Mouse (Mus musculus): ENCODE results near the gene AI661453.

Gene AI661453

GRCm38 (mm10) chr17:47441296-47442051 lies 5.1 kb downstream of the AI661453 start:
- DNase-seq = no peak

DNA sequence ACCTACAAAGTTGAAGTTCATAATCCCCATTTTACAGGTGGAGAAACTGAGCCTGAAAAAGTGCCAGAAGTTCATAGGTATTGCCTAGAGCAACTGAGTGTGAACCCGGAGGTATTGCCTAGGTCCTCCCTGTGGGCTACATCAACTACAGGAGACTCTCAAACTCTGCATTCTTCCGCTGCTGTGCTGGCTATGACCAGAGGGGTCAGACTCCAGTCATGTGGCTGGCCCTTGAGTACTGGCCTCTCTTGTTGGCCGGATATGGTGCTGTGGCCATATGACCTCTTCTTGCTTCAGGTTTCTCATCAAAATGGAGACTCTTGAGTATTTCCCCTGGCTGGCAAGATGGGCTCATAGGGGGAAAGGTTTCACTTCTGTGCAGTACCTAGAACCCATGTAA lies 5.9 kb downstream of the AI661453 start:
- DNase-seq = no peak

- no peak for DNase-seq
Measured at GRCm38 (mm10) chr17:47444113-47444512, 7.7 kb downstream of the AI661453 start.

DNA sequence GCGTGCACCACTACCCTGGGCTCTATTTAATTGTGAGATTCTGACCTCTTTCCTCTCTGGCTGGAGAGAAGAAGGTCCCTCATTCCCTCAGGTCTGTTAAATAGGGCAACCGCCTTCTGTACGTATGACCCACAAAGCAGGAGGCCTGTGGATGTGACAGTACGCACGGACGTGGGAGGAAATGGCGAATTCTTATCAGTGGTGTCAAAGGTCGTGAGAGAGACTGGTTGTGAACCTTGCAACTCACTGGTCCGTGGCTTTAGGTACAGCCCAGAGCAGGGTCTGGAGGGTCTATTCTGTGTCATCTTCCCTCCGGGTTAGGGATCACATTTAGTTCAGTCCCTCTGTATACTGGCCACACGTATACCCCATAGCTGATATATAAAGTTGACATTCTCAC lies 9.1 kb downstream of the AI661453 start:
- DNase-seq = no peak

GRCm38 (mm10) chr17:47446025-47446424 lies 9.6 kb downstream of the AI661453 start:
- DNase-seq = no peak

DNA sequence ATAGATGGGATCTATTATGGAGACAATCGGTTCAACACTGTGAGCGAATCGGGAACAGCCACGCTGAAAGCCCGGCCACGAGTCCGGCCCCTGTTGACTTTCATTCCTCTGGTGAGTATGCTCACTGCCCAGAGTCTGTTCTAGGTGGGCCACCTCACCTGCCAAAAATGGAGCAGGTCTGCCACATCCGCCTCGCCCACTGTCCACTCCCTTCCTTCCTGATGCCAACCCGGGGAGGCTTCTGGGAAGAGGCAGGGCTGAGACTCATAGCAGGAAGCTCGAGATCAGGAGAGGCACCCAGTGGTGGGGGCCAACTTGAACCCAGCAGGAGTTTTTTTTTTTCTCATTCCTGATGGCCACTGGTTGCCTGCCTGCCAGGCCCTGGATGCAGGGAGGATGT lies 10.1 kb downstream of the AI661453 start:
- DNase-seq = no peak

DNA sequence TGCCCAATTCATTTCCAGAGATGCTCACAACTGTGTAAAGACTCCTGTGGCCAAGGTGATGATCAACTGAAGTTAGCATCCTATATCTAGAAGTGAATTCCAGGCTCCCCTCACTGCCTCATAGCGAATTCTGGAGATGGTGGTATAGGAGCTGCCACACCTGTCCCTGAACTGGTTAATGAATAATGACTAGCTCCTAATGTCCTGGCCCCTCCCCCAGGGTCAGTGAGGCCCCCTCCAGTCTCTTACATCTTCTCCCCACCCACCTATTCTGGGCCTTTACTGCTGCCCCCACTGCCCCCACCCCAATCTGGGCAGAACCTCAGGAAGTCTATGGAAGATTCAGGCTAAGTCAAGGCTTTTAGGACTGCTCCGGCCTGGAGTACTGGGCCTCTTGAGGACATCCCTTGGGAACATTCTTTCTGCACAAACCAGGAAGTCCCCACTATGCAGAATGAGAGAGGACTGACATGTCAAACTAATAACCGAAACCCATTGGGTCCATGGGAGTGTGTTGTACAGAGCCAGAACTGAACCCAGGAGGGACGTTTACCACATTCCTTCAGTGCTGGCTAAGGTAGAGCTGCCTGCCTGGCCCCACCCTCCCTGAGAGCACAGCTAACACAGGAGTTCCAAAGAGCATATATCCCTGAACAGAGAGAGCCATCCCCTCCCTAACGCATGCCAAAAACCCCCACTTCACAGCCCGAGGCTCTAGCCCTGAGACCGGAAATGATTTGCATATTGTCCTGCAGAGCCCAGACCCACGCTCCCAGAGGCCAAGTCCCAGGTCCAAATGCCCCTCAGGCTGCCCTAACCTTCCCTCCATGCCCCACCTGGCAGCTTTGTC lies 12.3 kb downstream of the AI661453 start:
- no peak for DNase-seq

- DNase-seq = no peak
Measured at GRCm38 (mm10) chr17:47449432-47449831, 13.0 kb downstream of the AI661453 start.

DNA sequence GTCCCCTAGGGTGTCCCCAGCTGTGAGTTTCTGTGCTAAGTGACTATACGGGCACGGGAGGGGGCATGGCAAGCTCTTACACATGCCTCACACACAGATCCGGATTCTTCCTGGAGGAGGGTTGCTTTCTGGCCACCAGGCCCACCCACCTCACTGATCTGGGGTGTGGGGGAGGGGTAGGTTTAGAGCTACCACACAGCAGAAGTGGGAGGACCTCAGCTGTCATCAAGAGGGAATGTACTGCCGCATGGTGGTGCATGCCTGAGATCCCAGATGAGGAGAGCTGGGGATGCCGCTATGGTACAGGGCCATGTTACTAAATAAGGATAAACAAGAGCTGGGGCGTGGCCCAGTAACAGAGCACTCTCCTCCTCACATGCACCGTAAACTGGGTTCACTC lies 13.8 kb downstream of the AI661453 start:
- no peak for DNase-seq

DNA sequence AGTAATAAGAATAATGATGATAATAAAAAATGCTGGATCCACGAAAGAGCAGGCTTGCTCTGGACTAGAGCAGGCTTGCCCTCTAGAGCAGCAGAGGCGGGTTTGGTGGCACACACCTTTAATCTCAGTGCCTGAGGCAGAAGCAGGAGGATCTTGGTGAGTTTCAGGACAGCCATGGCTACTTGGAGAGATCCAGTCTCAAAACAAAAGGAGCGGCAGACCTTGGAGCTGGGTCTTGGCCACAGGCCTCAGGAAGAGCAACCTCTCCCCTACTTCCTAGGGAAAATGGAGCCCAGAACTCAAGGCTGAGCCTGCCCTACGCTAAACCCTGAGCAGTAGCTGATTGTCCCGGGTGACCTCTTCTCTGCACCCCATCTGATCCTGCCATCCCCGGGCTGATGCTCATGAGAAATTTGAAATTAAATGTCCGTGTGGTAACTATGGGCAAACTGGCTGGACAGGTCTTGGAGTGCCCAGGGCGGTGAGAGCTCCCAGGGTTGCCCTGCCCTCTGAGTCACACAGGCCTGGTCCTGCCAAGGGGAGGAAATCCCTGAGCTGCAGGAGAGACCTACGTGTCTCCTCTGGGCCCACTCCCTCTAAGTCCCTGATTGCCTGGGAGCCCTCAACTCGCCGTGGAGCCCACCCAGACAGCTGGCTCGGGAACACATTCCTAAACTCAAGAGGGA lies 14.6 kb downstream of the AI661453 start:
- DNase-seq = peak; percentile 56

DNA sequence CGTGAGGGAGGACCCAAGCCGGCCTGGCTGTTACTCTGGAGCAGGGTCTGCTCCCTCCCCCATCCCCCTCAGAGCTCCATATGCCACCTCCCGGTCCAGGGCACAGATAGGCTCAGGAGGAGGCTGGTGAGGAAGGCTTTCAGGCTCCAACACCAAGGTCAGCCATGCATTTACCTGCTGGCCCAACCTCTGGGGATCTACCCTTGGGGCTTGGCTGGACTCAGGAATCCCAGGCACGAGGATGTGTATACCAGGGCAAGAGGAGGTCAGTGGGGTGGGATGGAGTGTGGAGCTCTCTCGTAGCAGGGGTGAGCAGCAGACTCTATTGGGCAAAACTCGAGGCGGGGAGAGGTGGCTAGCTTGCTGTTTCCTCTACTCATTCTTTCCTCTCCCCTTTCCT lies 16.5 kb downstream of the AI661453 start:
- DNase-seq = no peak

DNA sequence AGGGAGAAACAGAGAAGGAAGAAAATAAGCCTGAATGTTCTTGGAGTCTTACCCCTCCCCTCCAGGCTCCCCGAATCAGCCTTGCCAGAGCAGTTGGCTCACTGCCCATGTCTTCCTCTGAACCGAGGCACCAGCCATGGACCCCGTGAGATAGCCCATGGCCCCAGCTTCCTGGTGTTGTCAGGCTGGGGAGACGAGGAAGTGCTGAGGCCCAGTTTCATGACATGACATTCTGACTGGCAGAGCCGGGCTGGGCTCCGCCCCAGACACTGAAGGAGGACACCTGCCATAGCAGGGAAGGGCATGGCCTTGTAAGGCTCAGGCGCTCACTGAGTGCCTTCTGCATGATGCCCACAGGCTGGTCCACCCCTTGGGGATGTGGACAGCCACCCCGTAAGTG lies 18.3 kb downstream of the AI661453 start:
- DNase-seq = no peak

GRCm38 (mm10) chr17:47458310-47458709 lies 21.9 kb downstream of the AI661453 start:
- no peak for DNase-seq

DNA sequence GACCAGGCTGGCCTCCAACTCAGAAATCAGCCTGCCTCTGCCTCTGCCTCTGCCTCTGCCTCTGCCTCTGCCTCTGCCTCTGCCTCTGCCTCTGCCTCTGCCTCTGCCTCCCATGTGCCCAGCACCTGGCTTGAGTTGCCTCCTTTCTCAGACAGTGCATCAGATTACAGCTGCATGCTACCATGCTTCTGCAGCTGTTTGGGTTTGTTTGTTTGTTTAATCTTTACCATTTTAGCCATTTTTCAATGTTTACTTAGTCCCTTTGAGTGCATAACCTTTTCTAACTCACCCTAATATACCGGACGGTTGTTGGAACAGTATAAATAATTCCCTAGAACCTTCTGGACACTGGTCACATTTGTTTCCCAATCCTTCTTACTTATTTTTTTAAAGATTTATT lies 22.5 kb downstream of the AI661453 start:
- no peak for DNase-seq

DNA sequence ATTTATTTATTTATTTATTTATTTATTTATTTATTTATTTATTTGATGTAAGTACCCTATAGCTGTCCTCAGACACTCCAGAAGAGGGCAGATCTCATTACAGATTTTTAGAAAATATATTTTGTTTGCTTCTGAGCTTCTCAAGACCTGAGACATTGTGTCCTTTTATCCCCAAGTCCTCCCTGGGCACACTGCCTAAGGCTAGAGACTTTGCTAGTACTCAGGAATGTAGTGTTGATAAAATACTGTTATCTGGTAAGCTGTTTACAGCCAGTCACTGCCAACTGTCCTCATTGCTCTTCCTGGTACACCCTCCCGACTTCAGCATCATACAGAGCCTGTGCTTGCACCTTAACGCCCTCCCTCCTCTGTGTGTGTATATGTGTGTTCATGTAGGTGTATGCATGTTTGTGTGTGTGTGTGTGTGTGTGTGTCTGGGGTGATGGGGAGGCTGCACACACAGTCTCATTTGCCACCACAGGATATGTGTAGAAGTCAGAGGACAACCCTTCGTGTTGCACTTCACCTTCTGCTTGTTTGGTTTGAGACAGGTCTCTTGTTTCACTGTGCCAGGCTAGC lies 23.0 kb downstream of the AI661453 start:
- DNase-seq = no peak

- DNase-seq = no peak
Measured at GRCm38 (mm10) chr17:47461688-47462087, 25.3 kb downstream of the AI661453 start.

DNA sequence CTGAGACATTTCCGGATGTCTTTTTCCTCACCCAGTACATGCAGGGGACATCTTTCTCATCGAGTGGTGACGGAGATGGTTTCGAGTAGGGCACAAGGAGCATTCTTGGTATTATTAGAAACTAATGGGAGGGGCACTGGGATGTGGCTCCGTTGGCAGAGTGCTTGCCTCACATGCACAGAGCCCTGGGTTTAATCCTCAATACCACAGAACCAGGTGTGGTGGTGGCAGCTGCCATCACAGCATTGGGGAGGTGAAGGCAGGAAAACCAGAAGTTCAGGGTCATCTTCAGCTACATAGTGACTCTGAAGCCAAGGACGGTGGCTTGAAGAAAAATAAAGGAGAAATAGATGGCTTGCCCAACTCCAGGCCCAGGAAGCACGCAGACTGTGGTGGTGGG lies 25.8 kb downstream of the AI661453 start:
- DNase-seq = no peak

DNA sequence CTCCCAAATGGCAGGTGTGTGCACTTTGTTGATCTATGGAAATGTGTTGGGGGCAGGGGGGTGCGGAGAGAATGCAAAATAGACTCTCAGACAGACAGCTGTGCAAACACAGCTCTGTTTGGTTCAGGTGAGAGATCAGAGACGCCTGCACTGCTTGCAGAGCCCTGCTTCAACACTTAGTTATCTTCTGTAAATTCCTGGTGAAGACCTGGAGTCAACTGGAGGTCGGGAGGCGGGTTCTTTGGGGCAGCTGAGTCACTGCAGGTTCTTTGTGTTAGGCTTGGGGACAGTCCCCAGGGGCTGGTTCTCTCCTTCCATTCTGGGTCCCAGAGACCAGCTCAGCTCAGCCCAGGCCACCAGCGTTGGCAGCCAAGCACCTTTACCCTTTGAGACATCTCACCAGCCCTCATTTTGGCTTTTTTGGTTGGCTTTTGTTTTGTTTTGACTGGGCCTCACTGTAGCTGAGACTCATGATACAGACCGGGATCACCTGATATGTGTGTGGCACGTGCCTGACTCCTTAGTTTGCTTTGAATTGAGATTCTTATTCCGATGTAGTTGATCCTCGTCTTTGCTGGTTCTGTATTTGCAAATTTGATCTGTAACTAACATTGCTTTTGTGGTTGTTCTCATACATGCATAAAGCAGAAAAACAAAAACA lies 26.4 kb downstream of the AI661453 start:
- no peak for DNase-seq

DNA sequence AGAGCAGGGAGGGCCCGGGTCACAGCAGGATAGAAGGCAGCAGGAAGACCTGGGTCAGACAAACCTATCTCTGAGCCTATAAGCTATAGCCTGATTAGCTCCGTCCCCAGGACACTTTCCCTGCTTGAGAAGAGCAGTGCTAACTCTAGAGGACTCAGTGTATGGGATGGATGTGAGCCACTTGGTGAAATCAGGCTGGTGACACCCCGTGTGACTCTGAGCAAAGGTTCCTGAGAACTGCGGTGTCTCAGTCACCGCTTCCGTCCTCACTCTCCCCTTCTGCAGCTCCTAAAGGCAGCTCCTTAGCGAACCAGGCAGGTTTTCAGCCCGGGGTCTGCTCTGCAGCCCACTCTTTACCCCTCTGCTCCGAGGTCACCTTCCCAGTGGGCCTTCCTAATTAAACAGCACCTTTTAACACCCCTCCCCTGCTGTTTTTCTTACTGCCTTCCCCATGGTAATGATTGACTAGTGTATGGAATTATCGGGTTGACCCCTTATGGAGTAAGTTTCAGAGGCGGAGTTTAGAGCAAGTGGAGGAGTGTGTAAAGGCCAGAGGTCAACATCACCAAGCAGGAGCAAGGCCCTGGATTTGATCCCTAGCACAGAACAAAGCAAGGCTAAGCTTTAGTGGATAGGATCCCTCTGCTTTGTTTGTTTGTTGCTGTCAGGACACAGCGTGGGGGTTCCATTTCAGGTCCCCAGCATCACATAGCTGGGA lies 28.0 kb downstream of the AI661453 start:
- no peak for DNase-seq

- no peak for DNase-seq
Measured at GRCm38 (mm10) chr17:47465016-47465415, 28.6 kb downstream of the AI661453 start.

DNA sequence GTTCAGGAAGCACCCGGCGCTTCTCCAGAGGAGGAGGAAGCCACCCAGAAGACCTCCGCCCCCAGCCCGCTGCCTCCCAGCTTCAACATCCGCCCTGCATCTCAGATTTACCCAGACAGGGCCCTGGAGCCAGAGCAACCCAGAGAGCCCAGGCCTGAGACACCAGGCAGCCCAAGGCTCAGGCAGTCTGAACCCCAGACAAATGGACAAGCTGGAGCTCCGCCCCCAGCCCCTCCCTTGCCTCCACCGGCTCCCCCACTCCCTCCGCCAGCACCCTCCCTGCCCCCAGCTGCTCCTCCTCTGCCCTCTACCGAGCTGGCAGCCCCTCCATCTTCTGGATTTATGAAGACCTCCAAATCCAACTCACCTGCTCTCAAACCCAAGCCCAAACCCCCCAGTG lies 29.9 kb downstream of the AI661453 start:
- DNase-seq = no peak

- DNase-seq = no peak
Measured at GRCm38 (mm10) chr17:47467659-47468058, 31.2 kb downstream of the AI661453 start.

Measured in lung, postnatal 14 days (tissue).